Mouse (Mus musculus): ENCODE results near the gene Hnf4a.

Gene Hnf4a

DNA sequence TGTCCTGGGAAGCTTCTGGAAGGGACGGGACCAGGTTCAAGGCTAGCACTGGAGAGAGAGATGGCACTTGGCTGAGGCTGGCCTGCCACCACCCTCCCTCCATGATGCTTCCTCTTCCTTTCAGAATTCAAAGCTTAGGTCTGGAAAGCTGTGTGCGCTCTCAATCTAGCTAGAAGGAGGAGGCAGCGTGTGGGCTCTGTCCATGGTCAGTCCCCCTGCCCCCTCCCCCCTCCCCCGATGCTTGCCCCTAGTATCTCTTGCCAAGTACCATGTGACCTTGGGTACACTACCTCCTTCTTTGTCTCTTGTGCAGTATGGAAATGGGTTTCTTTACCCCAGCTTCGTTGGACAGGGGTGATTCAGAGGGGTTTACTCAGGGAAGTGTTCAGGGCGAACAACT, 42.2 kb downstream of the Hnf4a start:
- no peak for DNase-seq (ENCODE audit: low read depth, low spot score)

DNA sequence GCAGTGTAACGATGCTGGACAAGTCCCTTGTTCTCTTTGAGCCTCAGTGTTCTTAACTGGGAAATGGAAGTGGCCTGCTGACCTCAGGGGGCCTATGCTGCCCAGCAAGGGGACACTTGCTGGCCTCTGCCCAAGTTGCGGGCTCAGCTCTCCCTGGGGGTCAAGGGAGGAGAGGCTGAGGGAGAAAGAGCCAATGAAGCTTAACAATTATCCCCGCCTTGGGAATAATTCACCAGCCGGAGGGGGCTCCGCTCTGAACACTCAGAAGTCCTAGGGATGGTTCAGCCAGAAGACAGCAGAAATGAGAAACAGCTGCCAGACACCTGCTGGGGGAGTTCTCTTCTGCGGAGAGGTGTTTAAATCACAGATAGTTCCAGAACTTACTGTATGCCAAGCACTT, 43.2 kb downstream of the Hnf4a start:
- DNase-seq (ENCODE audit: low read depth, low spot score), result no peak

DNA sequence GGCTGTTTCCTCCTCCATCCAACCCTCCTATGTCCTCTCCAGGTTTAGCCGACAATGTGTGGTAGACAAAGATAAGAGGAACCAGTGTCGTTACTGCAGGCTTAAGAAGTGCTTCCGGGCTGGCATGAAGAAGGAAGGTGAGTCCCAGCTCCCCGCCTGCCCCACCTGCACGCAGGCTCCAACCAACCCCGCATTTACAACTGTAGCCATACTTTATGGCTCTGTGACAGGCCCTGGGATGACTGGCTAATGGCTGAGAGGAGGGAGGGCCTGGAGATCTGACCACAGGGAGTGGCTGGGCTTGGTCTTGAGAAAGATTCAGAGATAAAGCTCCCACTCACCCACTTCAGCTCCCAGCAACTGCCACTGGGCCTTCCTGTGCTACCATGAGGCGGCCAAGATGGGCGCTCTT, 45.9 kb downstream of the Hnf4a start:
- no peak for DNase-seq (ENCODE audit: low read depth, low spot score)

DNA sequence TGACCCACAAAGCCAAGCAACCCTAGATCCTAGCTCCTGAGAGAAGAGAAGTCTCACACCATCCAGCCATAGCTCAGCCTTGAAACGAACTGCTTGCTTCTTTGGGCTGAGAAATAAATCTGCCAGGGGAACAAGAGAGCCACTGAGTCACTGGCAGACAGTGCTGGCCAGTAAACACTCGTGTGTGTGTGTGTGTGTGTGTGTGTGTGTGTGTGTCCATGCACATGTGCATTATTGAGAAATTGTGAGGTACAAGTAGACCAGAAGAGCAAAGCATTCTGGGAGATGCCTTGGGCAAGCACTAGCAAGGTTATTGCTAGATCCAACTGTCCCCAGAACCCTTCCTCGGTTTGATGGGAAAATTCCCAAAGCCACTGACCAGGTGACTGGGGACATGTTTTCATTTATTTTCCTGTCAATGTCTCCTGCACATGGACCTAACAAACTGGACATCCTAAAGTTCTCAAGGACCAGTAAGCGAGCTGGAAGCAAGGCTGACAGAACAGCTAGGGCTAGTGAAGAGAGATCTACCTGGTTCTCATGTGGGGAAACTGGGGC, 47.9 kb downstream of the Hnf4a start:
- no peak for DNase-seq (ENCODE audit: low read depth, low spot score)

DNA sequence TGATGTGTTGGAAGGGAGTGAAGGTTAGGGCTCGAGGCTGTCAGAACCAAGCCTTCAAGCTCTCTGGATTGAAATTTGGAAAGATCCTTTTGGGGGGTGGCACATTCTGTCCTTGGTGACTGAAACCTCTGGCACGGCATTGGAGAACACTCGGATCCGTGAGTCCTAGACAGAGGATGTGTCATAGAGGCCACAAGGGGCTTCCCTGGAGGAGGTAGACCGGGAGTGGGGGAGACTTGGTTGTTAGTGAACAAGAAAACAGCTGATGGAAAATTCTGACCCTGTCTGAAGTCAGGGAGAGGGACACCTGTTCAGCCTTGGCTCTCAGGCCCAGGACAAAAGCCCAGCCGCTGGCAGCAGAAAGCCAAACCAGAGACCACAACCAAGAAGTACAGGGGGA, 48.4 kb downstream of the Hnf4a start:
- DNase-seq (ENCODE audit: low read depth, low spot score), result no peak

DNA sequence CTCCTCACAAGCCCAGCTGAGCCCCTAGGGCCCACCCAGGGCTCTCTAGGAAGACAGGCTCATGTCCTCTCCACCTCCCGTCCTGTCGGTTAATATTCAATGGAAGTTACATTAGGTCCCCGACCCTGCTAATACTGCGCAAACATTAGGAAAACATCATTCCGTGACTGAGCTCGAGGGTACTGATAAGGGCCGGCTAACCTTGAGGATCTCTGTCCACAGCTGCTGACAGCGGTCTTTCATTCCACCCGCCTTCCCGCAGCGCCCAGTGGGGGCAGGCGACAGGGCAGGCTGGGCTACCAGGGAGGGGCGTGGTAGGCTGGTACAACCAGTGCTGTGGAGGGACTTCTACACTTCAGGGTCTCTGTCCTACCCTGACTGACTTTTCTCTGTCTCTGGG, 48.8 kb downstream of the Hnf4a start:
- DNase-seq (ENCODE audit: low read depth, low spot score), result no peak

DNA sequence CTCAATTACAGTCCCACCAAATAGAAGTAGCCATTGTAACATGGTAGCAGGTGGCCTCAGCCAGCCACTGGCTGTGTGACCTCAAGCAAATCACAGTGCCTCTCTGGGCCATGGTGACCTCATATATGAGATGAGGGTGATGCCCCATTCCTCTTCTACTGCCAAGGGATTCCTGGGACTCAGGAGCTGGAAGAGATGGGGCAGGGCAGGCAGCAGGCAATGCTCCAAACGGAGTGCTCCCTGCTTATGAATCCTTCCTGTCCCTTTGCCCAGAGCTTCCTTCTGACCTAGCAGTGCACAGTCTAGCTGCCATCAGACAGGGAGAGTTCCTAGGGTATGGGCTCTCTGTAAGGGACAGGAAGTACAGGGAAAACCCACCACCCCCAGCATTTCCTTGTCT, 51.9 kb downstream of the Hnf4a start:
- DNase-seq (ENCODE audit: low read depth, low spot score), result no peak

DNA sequence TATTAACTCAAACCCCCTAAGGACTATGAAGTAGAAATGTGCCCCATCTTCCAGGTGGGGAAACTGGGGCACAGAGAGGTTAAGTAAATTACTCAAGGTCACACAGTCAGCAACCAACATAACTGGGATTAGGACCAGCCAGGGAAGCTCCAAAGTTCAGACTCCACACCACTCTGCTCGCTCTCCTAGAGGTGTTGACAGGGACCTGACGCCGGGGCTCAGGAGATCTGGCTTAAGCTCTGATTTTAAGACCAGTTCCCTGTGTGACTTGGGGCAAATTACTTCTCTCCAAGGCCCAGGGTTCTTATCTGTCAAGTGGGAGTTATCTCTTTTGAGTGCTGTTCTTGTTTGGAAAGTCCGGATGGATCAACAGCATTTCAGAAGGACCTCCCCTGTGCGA, 52.6 kb downstream of the Hnf4a start:
- DNase-seq (ENCODE audit: low read depth, low spot score), result no peak

DNA sequence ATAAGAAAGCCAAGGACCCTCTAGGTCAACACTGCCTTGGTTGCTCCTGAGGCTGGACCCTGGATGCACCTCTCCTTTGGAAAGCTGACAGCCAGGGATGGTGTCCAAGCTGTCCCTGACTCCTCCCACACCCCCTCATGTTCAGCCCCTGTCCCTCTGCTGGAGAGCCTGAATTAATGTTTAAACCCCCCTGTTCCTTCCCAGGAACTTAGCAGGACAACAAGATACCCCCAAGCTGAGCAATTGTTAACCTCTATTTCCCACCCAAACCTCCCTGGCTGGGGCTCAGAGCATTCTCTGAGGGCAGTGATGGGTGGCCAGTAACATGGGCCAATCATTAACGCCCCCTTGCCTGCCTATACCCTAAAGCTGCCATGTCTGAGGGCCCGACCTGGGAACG, 53.6 kb downstream of the Hnf4a start:
- no peak for DNase-seq (ENCODE audit: low read depth, low spot score)

DNA sequence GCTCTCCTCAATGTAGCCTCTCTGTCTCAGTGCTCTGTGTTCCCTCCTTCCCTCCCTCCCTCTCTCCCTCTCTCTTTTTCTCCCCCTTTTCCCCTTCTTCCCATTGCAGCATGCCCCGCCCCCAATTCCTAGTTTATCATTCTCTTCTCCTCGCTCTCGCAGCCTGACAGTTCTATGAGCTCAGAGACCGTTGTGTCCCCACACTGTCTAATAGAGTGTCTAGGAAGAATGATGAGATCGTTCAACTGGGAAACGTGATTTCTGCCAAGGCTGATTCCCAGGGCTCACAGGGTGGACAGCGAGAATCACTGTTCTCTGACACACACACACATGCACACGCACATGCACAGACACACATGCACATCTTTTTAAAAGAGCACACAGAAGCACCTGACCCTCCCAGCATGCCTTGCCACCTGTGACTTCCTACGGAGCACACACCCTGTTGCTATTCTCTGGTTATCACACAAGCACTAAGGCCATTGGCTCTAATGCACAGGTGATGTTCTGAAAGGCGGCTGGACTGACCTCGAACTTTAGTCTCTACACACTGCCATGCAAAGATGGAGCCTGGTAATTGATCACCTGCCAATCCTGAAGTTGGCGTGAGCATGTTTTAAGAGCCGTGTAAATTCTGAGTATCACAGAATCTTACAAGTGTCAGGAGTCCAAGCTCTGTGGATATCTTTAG, 54.8 kb downstream of the Hnf4a start:
- no peak for DNase-seq (ENCODE audit: low read depth, low spot score)

DNA sequence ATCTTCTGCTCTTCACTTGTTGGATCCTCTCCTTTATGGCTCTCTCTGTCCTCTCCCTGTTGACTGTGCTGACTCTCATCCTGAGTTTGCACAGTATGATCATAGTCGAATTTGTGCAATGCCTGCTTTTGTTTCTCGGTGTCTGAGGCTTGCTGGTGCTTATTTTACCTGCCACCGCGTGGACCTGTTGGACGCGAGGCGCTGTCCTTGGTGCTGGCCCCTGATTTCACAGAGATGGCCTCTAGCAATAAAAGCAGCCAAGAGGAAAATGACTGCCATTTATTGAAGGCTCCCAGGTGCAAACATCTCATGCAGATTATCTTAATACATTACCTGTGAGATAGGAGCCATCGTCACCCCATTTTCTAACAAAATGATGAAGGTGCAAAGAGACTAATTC, 58.0 kb downstream of the Hnf4a start:
- DNase-seq (ENCODE audit: low read depth, low spot score), result no peak

DNA sequence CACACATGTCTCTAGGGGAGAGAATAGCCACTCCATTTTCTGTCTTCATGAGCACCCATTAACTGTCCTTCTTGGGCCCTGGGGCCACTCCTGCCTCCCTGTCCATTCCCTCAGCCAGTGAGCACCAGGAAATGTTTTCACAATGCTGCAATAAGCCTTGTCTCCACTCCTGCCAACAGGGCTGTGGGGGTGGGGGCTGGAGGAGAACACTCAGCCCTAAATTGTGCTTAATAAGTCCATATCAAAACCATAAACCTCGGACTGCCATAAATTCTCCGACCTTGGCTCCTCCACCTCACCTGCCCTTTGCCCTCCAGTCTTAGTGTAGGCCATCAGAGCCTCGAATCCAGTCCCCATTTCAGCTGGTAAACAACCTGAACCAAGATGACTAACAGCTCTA, 67.7 kb downstream of the Hnf4a start:
- DNase-seq (ENCODE audit: low read depth, low spot score), result no peak

DNA sequence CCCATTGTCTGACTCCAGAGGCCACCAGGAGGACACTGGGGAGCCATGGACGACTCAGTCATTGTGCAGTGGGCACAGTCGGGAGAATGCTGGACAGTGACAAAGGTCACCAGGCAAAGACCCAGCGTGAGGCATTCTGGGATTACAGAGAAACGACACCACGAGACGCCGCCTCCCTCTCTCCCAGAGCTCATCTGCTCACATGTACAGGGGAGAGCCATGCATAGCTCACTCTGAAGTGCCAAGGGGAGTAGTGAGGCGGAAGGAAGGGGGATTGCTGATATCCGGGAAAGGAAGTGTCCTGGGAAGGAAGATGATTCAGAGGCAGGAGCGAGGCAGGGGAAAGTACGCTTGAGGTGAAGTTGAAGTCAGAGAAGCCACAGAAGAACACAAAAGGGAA, 68.6 kb downstream of the Hnf4a start:
- no peak for DNase-seq (ENCODE audit: low read depth, low spot score)

DNA sequence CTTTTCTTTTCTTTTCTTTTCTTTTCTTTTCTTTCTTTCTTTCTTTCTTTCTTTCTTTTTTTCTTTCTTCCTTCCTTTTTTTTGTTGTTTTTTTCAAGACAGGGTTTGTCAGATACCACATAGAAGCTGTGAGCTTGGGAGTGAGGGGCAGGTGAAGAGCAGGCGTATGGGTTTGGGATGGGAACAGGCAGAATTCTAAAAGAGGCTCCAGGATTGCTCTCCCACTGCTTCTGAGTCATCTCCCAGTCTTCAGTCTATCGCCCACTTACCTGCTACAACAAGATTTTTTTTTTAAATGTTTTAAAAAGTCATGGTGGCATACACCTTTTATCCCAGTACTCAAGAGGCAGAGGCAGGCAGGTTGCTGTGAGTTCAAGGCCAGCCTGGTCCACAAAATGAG, 71.4 kb downstream of the Hnf4a start:
- no peak for DNase-seq (ENCODE audit: low read depth, low spot score)

DNA sequence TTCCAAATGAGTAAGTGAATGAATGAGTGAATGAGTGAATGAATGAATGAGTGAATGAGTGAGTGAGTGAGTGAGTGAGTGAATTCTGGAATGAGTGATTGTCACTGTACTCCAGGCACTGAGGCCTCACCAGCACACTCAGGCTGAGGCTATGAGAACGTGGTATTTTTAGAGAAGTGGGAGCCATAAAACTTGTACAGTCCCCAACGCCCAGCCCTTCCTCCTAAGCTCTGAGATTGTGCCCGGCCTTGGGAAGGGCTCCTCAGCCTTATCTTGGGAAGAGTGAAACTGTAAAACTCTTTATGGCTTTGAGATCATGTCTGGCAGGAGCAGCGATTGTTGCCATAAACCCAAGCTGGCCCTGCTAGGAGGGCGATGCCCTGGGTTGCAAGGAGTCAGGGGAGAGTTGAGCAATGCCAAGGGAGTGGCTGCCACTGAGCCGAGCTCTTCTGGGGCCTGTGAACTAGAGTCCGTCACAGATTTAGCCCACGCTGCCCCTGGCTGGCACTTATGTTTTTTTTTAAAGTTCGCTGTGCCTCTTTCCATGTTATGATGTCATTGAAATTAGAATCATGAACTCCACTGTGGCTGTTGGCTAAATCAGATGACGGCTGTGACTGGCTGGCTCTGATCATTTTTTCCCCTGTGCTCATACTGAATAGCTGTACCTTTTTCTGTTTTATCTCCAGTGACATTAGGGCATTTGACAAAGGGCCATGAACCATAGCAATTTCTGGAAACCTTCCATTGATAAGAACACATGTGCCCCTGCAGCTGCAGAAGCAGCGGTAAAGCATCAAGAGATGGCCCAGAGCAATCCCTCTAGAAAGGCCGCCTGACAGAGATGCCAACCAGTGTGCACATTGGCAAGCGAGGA, 73.7 kb downstream of the Hnf4a start:
- DNase-seq (ENCODE audit: low read depth, low spot score), result no peak

DNA sequence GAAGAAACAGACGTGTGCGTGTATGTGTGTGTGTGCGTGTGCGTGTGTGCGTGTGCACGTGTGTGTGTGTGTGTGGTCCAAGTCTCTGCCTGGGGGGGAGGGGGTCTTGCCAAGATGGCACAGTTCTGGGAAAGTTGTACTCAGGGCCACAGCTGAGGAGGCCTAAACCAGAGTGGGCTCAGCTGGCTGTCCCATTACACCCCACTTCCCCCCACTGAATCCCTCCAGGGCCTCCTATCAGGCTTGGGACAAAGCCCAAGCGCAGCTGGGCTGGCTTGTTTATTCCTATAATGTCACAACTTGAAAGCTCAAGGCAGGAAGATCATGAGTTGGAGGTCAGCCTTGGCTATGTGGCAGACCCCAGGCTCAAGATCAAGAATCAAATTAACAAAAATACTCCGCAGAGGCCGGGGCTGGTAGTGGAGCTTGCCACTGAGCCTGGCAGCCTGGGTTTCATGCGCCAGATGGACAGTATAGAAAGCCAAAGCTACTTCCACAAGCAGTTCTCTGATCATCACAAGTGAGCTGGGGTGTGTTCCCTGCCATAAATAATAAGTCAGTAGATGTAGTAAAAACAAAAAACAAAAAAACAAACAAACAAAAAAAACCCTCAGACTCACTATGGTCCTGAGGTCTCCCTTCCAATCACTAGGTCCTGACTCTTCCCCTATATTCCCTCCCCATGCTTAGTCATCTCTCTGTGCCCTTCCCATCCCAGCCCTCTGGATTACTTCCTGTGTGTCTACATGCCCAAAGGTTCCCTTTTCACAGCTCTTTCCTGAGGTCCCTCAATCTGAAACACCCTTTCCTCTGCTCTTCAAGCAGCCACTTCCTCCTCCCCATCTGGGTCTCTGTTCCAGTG, 76.8 kb downstream of the Hnf4a start:
- DNase-seq (ENCODE audit: low read depth, low spot score), result no peak

DNA sequence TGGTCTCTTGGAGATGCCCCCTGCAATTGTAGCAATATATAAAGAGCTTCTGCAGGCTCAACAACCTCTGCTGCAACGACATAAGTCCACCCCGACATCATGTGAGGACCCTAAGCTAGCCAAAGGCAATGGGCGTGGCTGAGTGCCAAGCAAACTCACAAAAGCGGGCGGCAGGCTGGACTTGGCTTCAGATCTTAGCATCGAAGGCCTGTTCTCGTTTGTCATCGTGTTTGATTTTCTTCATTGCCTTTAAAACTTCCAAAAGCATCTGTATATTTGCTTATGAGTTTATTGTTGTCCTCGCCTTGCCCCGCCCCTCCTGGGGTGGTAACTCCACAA, 77.4 kb downstream of the Hnf4a start:
- DNase-seq (ENCODE audit: low read depth, low spot score), result no peak

DNA sequence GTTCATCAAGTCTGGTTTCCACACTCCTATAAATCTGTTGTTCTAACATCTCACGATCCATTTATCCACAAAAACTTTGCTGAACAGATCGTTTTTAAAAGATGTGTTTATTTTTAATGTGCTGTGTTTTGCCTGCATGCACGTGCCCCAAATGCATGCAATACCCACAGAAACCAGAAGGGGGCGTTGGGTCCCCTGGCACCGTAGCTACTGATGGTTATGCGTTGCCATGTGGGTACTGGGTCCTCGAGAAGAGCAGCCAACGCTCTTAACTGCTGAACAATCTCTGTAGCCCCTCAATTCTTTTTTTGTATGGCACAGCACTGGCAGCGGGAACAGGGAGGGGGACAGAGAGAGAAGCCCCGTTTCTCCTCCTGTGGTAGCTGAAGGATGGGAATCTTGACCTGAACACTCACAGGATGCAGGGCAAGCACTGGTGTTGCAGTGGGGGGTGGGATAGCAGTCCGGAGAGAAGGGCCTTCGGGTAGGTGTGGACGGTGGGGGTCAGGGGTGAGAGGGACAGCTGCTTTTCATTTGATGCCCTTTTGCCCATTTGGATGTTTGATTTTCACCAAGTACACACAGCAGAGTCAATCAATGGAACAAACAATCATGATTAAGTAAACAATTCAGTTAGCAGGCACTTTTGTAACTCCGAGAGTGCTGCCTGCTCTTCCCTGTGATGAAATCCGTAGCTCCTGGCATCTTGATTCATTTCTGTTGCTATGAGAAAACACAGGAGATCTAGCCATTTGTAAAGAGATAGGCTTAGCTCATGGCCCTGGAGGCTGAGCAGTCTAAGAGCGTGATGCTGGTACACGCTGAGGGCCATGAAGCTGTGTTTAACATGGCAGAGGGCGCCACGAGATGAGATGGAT, 80.0 kb downstream of the Hnf4a start:
- DNase-seq (ENCODE audit: low read depth, low spot score), result peak; percentile 25

DNA sequence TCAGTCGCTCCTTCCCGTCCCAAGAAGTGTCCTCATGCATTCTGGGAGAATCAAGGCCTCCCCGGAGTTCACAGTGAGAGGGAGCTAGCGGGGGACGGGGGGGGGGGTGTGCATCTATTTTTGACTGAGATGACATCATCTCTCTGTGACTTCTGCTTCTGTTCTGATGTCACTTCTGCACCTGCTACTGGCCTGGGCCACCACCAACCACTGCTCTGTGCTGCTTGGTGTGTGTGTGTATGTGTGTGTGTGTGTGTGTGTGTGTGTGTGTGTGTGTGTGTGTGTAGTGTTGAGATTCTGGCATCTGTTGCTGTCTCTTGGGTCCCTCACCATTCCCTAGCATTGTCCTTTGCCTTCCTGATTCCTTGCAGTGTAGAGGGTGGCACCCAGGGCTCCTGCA, 80.9 kb downstream of the Hnf4a start:
- no peak for DNase-seq (ENCODE audit: low read depth, low spot score)

DNA sequence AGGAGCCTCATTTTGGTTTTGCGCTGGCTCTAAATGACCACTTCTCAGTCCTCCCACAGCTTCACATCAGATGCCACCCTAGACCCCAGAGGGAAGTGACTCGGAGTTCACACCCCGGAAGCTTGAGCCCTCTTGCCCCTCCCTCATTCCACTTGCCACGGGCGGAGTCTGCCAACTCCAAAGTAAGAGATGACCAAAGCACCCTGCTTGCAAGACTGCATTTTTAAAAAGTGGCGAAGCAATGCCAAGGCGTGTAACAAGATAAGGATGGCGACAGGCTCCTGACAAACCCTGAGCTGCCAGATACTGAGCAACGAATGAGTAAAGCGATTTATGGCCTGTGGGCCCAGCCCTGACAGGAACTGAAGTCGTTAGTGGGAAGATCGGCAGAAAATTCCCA, 83.6 kb downstream of the Hnf4a start:
- no peak for DNase-seq (ENCODE audit: low read depth, low spot score)

DNA sequence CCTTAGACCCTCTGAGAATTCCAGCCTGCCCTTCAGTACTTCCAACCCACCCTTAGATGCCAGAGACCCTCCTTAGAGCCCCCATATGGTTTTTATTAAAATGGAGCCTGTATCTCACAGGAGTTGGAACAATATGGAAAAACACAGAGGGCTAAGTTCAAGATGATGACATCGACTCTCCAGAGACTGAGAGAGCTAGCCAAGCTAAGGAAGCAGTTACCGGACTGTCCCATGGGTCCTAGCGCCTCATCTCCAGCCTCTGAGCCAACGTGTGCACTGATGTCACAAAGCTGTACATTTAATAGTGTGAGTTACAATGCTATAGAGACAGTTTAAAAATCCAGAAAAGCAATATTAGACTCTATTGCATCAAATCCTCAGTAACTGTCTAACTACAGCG, 84.4 kb downstream of the Hnf4a start:
- no peak for DNase-seq (ENCODE audit: low read depth, low spot score)
